Mouse (Mus musculus): ENCODE results near the gene Bean1. TPM values are rescaled to one million over a fixed set of nuclear protein-coding genes. Genes with fewer than 3 reads are reported as not detected.

Bean1 gene
- polyA plus RNA-seq (2012; rRNA removed): 21.5 and 22.2 TPM in 2 replicates

GRCm38 (mm10) chr8:104170118-104171049 is at the start of gene Bean1:
Gene Bean1, plus strand, starts transcription at chr8:104170442.
- DNase-seq (ENCODE audit: extremely low spot score in 1 of 2, low spot score in 1 of 2): peak in 1 of 2 experiments; percentile 23

- DNase-seq (ENCODE audit: extremely low spot score in 1 of 2, low spot score in 1 of 2): no peak
These were observed 48.4 kb upstream of the Bean1 start for GRCm38 (mm10) chr8:104121640-104122416.

GRCm38 (mm10) chr8:104123080-104123657 is 47.1 kb upstream of the Bean1 start:
- DNase-seq (ENCODE audit: extremely low spot score in 1 of 2, low spot score in 1 of 2): no peak

- no peak for DNase-seq (ENCODE audit: extremely low spot score in 1 of 2, low spot score in 1 of 2)
These were observed 45.7 kb upstream of the Bean1 start for GRCm38 (mm10) chr8:104124534-104124933.

DNA sequence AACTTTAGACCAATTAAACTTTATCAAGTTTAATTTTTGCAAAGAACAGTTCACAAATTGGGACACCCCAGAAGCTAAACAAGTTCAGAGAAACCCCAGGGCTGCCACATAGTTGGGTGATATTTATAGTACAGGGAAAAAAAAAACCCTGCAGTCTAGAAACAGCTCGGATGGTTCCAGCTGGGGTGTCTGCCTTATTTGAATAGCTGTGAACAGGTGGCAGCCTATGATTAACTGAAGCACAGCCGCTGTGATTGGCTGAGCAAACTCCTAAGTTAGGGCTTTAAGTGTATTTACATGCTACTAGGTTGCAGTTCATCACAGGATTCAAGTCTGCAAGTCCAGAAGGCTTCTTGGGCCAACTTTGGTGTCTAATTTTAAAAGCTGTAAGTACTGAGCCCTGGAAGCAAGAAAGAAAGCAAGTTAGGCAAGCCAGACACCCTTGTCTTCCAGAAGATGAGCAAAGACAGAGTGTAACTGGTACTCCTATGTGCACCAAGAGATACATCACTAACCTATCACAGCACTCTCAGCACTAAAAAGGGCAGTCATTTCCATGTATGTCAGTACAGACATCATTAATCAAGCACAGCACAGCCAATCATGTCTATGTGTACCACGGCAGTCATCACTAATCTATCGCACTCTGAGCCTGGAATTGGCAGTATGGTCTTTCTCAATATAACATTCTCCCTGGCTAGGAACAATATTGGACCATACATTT is 42.9 kb upstream of the Bean1 start:
- peak; percentile 79 to 88 for DNase-seq (ENCODE audit: extremely low spot score in 1 of 2, low spot score in 1 of 2)

- no peak for DNase-seq (ENCODE audit: extremely low spot score in 1 of 2, low spot score in 1 of 2)
These were observed 39.3 kb upstream of the Bean1 start for GRCm38 (mm10) chr8:104130916-104131315.

GRCm38 (mm10) chr8:104131414-104131975 is 38.7 kb upstream of the Bean1 start:
- no peak for DNase-seq (ENCODE audit: extremely low spot score in 1 of 2, low spot score in 1 of 2)

DNA sequence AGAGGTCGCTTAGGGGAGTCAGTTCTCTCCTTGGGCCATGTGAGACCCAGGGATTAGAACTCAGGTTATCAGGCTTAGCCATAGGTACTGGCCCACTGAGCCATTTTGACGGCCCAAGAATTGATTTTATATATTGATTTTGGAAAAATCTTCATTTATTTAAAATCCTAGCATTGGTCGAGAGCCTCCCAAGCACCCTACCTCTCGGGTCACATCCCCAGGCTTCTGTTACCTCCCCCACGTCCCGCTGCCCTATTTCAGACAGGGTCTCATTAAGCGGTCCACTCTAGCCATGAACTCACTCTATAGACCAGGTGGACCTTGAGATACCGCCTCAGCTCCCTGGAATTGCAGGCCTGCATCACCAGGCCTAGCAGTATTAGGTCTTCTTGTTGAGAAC is 35.7 kb upstream of the Bean1 start:
- DNase-seq (ENCODE audit: extremely low spot score in 1 of 2, low spot score in 1 of 2): no peak

- no peak for DNase-seq (ENCODE audit: extremely low spot score in 1 of 2, low spot score in 1 of 2)
These were observed 34.0 kb upstream of the Bean1 start for GRCm38 (mm10) chr8:104136277-104136676.

DNA sequence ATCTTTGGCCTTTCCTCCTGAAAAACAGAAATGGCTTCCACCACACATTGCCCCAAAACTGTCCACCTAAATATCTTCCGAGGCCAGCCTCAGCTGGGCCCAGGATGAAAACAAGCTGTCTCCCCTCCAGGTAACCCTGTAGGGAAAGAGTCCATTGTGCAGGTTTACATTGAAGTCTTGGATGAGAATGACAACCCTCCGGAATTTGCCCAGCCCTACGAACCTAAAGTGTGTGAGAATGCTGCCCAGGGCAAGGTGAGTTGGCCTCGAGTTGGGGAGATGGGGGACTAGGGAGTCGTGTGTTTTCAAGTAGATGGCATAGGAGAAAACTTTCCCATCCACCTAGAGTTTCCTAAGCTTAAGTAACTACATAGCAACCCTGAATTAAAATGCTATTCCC is 32.6 kb upstream of the Bean1 start:
- DNase-seq (ENCODE audit: extremely low spot score in 1 of 2, low spot score in 1 of 2): no peak

DNA sequence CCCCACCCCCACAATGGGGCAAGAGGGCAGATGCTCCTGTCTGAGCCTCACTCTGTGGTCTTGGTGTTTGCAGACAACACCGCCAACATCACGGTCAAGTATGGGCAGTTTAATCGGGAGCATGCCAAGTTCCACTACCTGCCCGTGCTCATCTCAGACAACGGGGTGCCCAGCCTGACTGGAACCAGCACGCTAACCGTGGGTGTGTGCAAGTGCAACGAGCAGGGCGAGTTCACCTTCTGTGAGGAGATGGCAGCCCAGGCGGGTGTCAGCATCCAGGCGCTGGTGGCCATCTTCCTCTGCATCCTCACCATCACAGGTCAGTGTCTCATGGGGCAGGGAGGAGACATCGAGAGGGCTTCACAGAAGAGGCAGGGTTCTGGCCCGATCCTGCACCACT is 29.6 kb upstream of the Bean1 start:
- no peak for DNase-seq (ENCODE audit: extremely low spot score in 1 of 2, low spot score in 1 of 2)

GRCm38 (mm10) chr8:104142415-104142814 is 27.8 kb upstream of the Bean1 start:
- no peak for DNase-seq (ENCODE audit: extremely low spot score in 1 of 2, low spot score in 1 of 2)

- no peak for DNase-seq (ENCODE audit: extremely low spot score in 1 of 2, low spot score in 1 of 2)
These were observed 26.9 kb upstream of the Bean1 start for GRCm38 (mm10) chr8:104143379-104143778.

GRCm38 (mm10) chr8:104144434-104145216 is 25.6 kb upstream of the Bean1 start:
- no peak for DNase-seq (ENCODE audit: extremely low spot score in 1 of 2, low spot score in 1 of 2)

GRCm38 (mm10) chr8:104145981-104146689 is 24.1 kb upstream of the Bean1 start:
- peak; percentile 41 to 95 for DNase-seq (ENCODE audit: extremely low spot score in 1 of 2, low spot score in 1 of 2)

DNA sequence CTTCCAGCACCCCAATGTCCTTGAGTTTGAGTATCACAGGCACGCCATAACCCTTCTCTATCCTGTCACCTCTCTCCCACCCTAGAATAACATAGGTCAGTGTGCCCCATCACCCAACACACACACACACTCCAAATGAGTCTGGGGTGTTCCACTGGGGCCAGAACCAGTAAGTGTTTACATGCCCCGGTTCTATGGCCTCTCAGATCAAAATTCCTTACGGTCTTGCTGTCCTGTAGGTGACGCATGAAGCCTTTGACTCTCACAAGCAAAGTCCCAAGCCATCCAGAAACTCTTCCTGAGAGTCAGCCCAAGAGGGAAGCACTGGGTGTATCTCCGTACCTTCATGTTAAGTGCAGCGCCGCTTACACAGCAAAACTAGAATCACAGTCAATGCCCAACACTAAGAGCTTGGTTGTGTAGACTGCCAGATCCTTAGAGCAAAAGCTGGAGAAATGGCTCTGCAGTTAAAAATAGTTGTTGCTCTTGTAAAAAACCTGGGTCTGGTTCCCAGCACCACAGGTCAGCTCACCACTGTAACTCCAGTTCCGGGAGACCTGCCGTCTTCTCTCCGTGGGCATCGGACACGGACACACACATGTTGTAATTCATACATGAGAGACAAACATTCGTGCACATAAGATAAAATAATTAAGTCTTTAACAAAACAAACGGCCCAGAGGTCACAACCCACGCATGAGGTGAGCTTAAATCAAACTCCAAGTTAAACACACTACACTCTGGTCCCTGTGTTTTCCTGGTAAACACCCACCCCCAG is 23.3 kb upstream of the Bean1 start:
- DNase-seq (ENCODE audit: extremely low spot score in 1 of 2, low spot score in 1 of 2): no peak

DNA sequence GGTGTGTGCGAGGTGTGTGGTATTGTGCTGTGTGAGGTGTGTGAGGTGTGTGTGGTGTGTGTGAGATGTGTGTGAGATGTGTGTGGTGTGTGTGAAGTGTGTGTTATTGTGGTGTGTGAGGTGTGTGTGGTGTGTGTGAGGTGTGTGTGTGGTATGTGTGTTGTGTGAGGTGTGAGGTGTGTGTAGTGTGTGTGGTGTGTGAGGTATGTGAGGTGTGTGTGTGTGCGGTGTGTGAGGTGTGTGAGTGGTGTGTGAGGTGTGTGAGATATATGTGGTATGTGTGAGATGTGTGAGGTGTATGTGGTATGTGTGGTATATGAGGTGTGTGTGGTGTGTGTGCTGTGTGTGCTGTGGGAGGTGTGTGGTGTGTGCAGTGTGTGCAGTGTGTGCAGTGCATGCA is 22.3 kb upstream of the Bean1 start:
- DNase-seq (ENCODE audit: extremely low spot score in 1 of 2, low spot score in 1 of 2): no peak

DNA sequence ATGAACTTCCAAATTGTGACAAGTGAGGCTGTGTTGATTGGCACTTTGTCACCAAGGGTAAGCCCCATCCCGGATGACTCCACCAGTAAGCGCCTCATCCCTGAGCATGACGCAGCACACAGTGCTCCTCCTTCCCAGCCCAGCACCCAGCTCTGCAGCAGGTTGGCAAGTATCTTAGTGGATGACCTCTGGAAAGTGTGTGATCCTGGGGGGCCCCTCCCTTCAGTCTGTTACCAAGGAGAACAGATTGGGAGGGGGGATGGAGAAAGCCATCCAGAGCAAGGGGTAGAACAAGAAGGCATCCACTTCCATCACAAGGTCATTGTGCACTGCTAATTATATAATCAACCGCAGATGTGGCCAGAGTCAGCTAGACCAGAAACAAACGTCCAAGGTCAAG is 9.5 kb upstream of the Bean1 start:
- no peak for DNase-seq (ENCODE audit: extremely low spot score in 1 of 2, low spot score in 1 of 2)

Measured in frontal cortex, adult 2 months (tissue).